Mouse (Mus musculus) limb, embryonic 13.5 days (tissue): ENCODE measurements around the gene Hist1h1c. TPM values are rescaled to one million over a fixed set of nuclear protein-coding genes. Genes with fewer than 3 reads are reported as not detected.

ENCODE experiments used
- ATAC-seq: fragments of 200-750 bp; cut with Nextera tagmentation; 2 replicates; pipeline ENCODE4 v1.8.0; 2017; ENCODE audit warnings: low read depth, moderate number of reproducible peaks, moderate TSS enrichment; ENCODE audit not compliant: low FRiP score
- H3K27ac ChIP-seq: fragments of 300-500 bp; sonication (generic); 2 replicates; pipeline ENCODE4 v1.5.1; 2015; ENCODE audit warnings: inconsistent platforms, mild to moderate bottlenecking, moderate library complexity
- H3K27me3 ChIP-seq: fragments of 300-500 bp; sonication (generic); 2 replicates; pipeline ENCODE4 v1.6.1; 2015; ENCODE audit warnings: mild to moderate bottlenecking, inconsistent platforms
- H3K36me3 ChIP-seq: fragments of 300-500 bp; sonication (generic); 2 replicates; pipeline ENCODE4 v1.6.1; 2015; ENCODE audit warnings: inconsistent platforms, mild to moderate bottlenecking, moderate library complexity
- H3K4me1 ChIP-seq: fragments of 300-500 bp; sonication (generic); 2 replicates; pipeline ENCODE4 v1.6.1; 2015; ENCODE audit warnings: inconsistent platforms
- H3K4me2 ChIP-seq: fragments of 300-500 bp; sonication (generic); replicated peaks from 2 replicates; pipeline ENCODE4 v1.6.1; 2015; ENCODE audit warnings: inconsistent platforms, mild to moderate bottlenecking, moderate library complexity
- H3K4me3 ChIP-seq: fragments of 300-500 bp; sonication (generic); 2 replicates; pipeline ENCODE4 v1.5.1; 2015; ENCODE audit warnings: moderate library complexity, mild to moderate bottlenecking, inconsistent platforms
- H3K9ac ChIP-seq: fragments of 300-500 bp; sonication (generic); 2 replicates; pipeline ENCODE4 v1.6.1; 2015; ENCODE audit warnings: mild to moderate bottlenecking, inconsistent platforms
- H3K9me3 ChIP-seq: fragments of 300-500 bp; sonication (generic); 2 replicates; pipeline ENCODE4 v1.6.1; 2016; ENCODE audit warnings: inconsistent platforms
- WGBS: fragments of 180-500 bp; shearing (Covaris S2); methylation state at CpG from one replicate; pipeline ENCODE4 v1.1.7; 2015; 5-methylcytosine and 5-hydroxymethylcytosine counted together
- polyA plus RNA-seq: library from polyadenylated mRNA; unstranded; fragments of >200 nt; fragmentation: Nextera tagmentation; extraction: Ambion mirVana; gene quantifications from 2 replicates; pipeline ENCODE4 v1.2.1, GENCODE M21; 2015

Gene Hist1h1c
- polyA plus RNA-seq, result 22.0 and 23.8 TPM in 2 replicates

- Histone ChIP-seq H3K36me3 (no peaks in the 10 kb centered on the region), H3K4me1 (peaks cover 13% of the 10 kb centered on the region), H3K4me3 (peak within 1 kb of the TSS; percentile 64), H3K9ac (peak within 1 kb of the TSS; percentile 89), H3K27me3 (no peaks in the 10 kb centered on the region), H3K9me3 (no peaks in the 10 kb centered on the region), H3K27ac (peak within 1 kb of the TSS; percentile 98), H3K4me2 (peak within 1 kb of the TSS; percentile 95)
- under 1% methylated on average over 34 of the region's 38 CpGs for WGBS
- ATAC-seq, result peak; percentile 93
Measured at GRCm38 (mm10) chr13:23738677-23739068, at the start of gene Hist1h1c. TSS of gene Hist1h1c (plus strand) at chr13:23738808.

GRCm38 (mm10) chr13:23688956-23689355, 49.7 kb upstream of the Hist1h1c start:
- H3K27ac ChIP-seq, result no peak overlapping the region
- no peak for ATAC-seq
- H3K9ac ChIP-seq, result no peak overlapping the region
- peaks cover 13% of the 10 kb centered on the region; the same call in 1 of the 2 replicates for H3K4me1 ChIP-seq
- no peaks in the 10 kb centered on the region for H3K27me3 ChIP-seq
- no peaks in the 10 kb centered on the region for H3K9me3 ChIP-seq
- no peaks in the 10 kb centered on the region for H3K36me3 ChIP-seq
- WGBS, result 96% methylated on average over 2 of the region's 2 CpGs
- no peak overlapping the region for H3K4me2 ChIP-seq
- H3K4me3 ChIP-seq, result no peak overlapping the region

GRCm38 (mm10) chr13:23689459-23689858, 49.1 kb upstream of the Hist1h1c start:
- Histone ChIP-seq H3K36me3 (no peaks in the 10 kb centered on the region), H3K27me3 (no peaks in the 10 kb centered on the region), H3K4me1 (peaks cover 13% of the 10 kb centered on the region; the same call in 1 of the 2 replicates), H3K27ac (no peak overlapping the region), H3K9ac (no peak overlapping the region), H3K9me3 (no peaks in the 10 kb centered on the region), H3K4me3 (no peak overlapping the region), H3K4me2 (no peak overlapping the region)
- WGBS, result 76% methylated on average over 2 of the region's 2 CpGs
- no peak for ATAC-seq

DNA sequence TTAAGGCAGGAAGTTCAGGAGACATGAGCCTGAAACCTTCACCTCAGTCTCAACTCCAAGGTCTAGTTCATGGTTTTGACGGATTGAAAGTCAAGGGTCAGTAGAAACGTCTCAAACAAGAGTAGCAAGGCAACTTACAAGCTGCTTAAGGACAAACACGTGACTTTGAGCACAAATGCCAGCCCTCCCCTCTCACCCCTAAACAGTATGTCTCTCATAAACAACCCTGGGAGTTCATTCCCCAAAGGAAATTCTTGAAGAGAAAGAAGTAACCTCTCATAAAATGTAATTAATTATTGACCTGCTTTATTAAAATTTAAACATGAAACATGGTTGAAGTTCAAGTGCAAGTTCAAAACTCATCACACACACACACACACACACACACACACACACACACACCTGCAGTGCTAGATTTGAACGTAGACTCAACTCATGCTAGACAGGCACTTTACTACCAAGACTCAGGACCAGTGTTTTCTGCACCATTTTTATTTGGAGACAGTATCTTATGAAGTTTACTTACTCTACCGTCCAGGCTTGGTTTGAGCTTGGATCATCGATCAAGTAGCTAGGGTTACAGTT, 44.7 kb upstream of the Hist1h1c start:
- 70% methylated on average over 6 of the region's 6 CpGs for WGBS
- Histone ChIP-seq H3K9ac (no peak overlapping the region), H3K4me2 (no peak overlapping the region), H3K4me1 (peaks cover 13% of the 10 kb centered on the region), H3K36me3 (no peaks in the 10 kb centered on the region), H3K27ac (no peak overlapping the region), H3K4me3 (no peak overlapping the region), H3K27me3 (no peaks in the 10 kb centered on the region), H3K9me3 (no peaks in the 10 kb centered on the region)
- no peak for ATAC-seq

DNA sequence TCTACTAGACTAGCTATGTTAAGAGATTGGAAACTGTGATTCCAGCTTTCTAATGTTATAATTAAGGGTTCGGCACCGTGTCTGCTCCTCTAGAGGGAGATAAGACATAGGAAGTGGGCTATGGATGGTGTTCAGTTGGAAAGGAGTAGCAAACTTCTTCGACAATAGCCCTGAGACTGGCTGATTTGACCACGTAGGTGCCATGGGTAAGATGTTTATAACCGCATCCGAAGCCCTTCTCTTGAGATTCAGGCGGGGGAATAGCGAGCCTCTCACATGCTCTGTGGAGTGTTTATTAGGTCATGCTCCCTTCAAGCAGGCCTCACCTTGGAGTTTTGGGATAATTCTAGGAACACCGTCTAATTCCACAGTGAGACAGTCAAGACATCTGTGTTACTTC, 43.7 kb upstream of the Hist1h1c start:
- Histone ChIP-seq H3K4me3 (no peak overlapping the region), H3K9ac (no peak overlapping the region), H3K4me1 (peaks cover 17% of the 10 kb centered on the region), H3K27ac (no peak overlapping the region), H3K27me3 (no peaks in the 10 kb centered on the region), H3K9me3 (no peaks in the 10 kb centered on the region), H3K4me2 (no peak overlapping the region), H3K36me3 (no peaks in the 10 kb centered on the region)
- WGBS, result 91% methylated on average over 9 of the region's 9 CpGs
- no peak for ATAC-seq

DNA sequence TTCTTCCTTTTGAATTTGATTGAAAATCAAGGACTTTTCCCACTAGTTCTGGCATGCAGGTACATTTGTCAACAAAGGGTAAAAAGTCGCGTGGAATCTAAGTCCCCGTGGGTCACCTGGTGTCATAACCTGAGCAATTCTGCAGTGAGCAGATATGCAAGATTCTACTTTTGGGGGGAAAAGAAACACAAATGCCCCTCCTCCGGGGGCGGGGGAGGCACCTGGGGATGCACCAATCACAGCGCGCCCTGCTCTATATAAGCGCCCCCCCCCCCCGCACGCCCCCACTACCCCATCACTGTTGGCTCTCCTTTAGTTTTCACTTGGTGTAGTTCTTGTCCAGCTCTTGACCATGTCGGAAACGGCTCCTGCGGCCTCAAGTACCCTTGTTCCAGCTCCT, 43.1 kb upstream of the Hist1h1c start, which contains the start of gene Hist1h1t:
Gene Hist1h1t (plus strand): TSS at position 301 of the 400 bp plus-strand sequence.
- Histone ChIP-seq H3K27me3 (no peaks in the 10 kb centered on the region), H3K9ac (no peak within 1 kb of the TSS), H3K4me1 (peaks cover 17% of the 10 kb centered on the region), H3K4me2 (peak within 1 kb of the TSS; percentile 46), H3K36me3 (no peaks in the 10 kb centered on the region), H3K4me3 (0 out of 2 replicates have a peak within 1 kb of the TSS, but pooled peaks have one; percentile 10), H3K9me3 (no peaks in the 10 kb centered on the region), H3K27ac (peak within 1 kb of the TSS; percentile 40; the same call in 1 of the 2 replicates)
- ATAC-seq, result no peak
- WGBS, result 52% methylated on average over 13 of the region's 13 CpGs

GRCm38 (mm10) chr13:23696061-23696474, 42.5 kb upstream of the Hist1h1c start:
- Histone ChIP-seq H3K4me2 (peak overlapping the region; percentile 46), H3K9ac (no peak overlapping the region), H3K36me3 (no peaks in the 10 kb centered on the region), H3K27me3 (no peaks in the 10 kb centered on the region), H3K4me1 (peaks cover 21% of the 10 kb centered on the region), H3K9me3 (no peaks in the 10 kb centered on the region), H3K27ac (peak overlapping the region; percentile 40; the same call in 1 of the 2 replicates), H3K4me3 (0 out of 2 replicates have a peak overlapping the region, but pooled peaks have one; percentile 10)
- WGBS, result 54% methylated on average over 15 of the region's 15 CpGs
- ATAC-seq, result no peak

GRCm38 (mm10) chr13:23697491-23698299, 40.9 kb upstream of the Hist1h1c start:
- H3K4me2 ChIP-seq, result peak overlapping the region; percentile 59
- ATAC-seq, result peak; percentile 39
- no peaks in the 10 kb centered on the region for H3K27me3 ChIP-seq
- no peaks in the 10 kb centered on the region for H3K9me3 ChIP-seq
- peaks cover 21% of the 10 kb centered on the region for H3K4me1 ChIP-seq
- H3K4me3 ChIP-seq, result peak overlapping the region; percentile 40
- H3K36me3 ChIP-seq, result no peaks in the 10 kb centered on the region
- H3K27ac ChIP-seq, result peak overlapping the region; percentile 83
- H3K9ac ChIP-seq, result peak overlapping the region; percentile 56
- under 1% methylated on average over 29 of the region's 32 CpGs for WGBS

GRCm38 (mm10) chr13:23698300-23698693, 40.3 kb upstream of the Hist1h1c start, which contains the start of gene Hist1h4c:
TSS of gene Hist1h4c (minus strand) at chr13:23698454.
- ATAC-seq, result peak; percentile 96
- Histone ChIP-seq H3K9me3 (no peaks in the 10 kb centered on the region), H3K4me2 (peak within 1 kb of the TSS; percentile 59), H3K4me3 (peak within 1 kb of the TSS; percentile 40), H3K4me1 (peaks cover 21% of the 10 kb centered on the region), H3K9ac (peak within 1 kb of the TSS; percentile 56), H3K36me3 (no peaks in the 10 kb centered on the region), H3K27me3 (no peaks in the 10 kb centered on the region), H3K27ac (peak within 1 kb of the TSS; percentile 83)
- WGBS, result 0% methylated on average over 22 of the region's 22 CpGs

DNA sequence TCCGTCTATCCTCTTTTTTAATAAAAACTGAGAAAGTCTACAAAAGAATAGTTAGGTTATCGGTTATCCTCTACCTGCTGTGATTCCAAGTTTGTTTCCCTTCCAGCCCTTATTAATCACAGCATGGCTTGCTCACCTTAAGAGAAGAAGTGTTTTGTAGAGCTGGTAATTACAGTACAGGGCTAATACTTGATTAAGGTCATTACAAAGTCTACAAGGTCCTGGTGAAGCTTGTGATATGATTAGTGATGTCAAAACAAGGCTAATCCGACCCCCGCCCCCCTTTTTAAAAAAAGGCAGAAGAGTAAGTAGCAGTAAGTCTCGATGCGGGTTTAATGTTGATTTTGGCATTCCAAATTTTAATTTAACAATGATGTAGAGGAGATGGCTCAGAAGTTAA, 39.6 kb upstream of the Hist1h1c start:
- H3K9ac ChIP-seq, result no peak overlapping the region
- WGBS, result 72% methylated on average over 6 of the region's 6 CpGs
- H3K4me3 ChIP-seq, result no peak overlapping the region

GRCm38 (mm10) chr13:23699767-23700166, 38.8 kb upstream of the Hist1h1c start:
- H3K27me3 ChIP-seq, result no peaks in the 10 kb centered on the region
- H3K9me3 ChIP-seq, result no peaks in the 10 kb centered on the region
- H3K4me3 ChIP-seq, result no peak overlapping the region
- no peak for ATAC-seq
- H3K27ac ChIP-seq, result no peak overlapping the region
- H3K4me1 ChIP-seq, result peaks cover 21% of the 10 kb centered on the region
- WGBS, result 67% methylated on average over 3 of the region's 3 CpGs
- no peaks in the 10 kb centered on the region for H3K36me3 ChIP-seq
- H3K9ac ChIP-seq, result no peak overlapping the region
- no peak overlapping the region for H3K4me2 ChIP-seq

More for the DNA sequence above, 39.6 kb upstream of the Hist1h1c start:
- H3K9me3 ChIP-seq, result no peaks in the 10 kb centered on the region
- peak overlapping the region; percentile 54 for H3K4me2 ChIP-seq
- peak overlapping the region; percentile 79 for H3K27ac ChIP-seq
- ATAC-seq, result no peak
- no peaks in the 10 kb centered on the region for H3K36me3 ChIP-seq
- H3K27me3 ChIP-seq, result no peaks in the 10 kb centered on the region
- H3K4me1 ChIP-seq, result peaks cover 21% of the 10 kb centered on the region
